Mouse (Mus musculus): ENCODE measurements around the gene Hist1h2ad. TPM values are rescaled to one million over a fixed set of nuclear protein-coding genes. Genes with fewer than 3 reads are reported as not detected.
"Not testable (repeated sequence)": the region's sequence is repeated elsewhere in the genome, so short reads cannot be mapped to it uniquely, and the experiment has no call there.

Gene Hist1h2ad
- total and polyA plus RNA-seq, 2 experiments = 5.4 TPM; not detected in 1

DNA sequence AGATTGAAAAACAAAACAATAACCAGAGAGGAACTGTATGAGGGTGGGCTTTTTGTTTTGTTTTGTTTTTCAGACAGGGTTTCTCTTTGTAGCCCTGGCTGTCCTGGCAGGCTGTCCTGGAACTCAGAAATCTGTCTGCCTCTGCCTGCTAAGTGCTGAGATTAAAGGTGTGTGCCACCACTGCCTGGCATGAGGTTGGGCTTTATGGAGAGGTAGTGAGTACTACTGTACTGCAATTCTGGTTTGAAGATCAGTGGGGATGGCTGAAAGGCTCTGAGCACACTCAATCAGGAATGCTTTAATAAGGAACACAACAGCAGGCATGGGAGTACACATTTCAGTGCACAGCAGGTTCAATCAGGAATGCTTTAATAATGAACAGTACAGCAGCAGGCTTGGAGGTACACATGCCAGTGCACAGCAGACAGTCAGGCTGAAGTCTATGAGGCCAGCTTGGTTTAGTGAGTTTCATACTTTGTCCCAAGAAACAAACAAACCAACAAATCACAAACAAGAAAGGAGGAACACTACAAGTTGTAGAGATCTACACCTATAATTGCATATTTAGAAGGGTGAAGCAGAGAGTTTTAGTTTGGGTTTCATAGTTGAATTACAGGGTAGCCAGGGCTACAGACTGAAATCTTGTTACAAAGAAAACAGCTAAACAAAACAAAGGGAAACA, 9.3 kb downstream of the Hist1h2ad start:
- no peak for TF ChIP-seq CTCF (IDR thresholded peaks at IDR 0.05; ENCODE audit: low read depth, low read length)
- no peak for TF ChIP-seq POLR2A (IDR thresholded peaks at IDR 0.05; ENCODE audit: extremely low read depth, insufficient read depth, low read length)
- Histone ChIP-seq H3K4me3 (ENCODE audit: insufficient read depth, low read depth, low read length) (no peak overlapping the region), H3K27ac (replicated peaks; ENCODE audit: insufficient read depth, low read depth, low read length) (no peak overlapping the region; the same call in 1 of the 2 replicates), H3K27me3 (ENCODE audit: control insufficient read depth, insufficient read depth, low read length) (no peaks in the 10 kb centered on the region), H3K79me2 (ENCODE audit: control insufficient read depth, insufficient read depth, low read length) (no peaks in the 10 kb centered on the region), H3K36me3 (ENCODE audit: control insufficient read depth, insufficient read depth, low read length) (no peaks in the 10 kb centered on the region), H3K4me1 (ENCODE audit: control insufficient read depth, insufficient read depth, low read length) (peaks cover 11% of the 10 kb centered on the region; the same call in 1 of the 2 replicates), H3K9ac (ENCODE audit: low read depth, low read length) (no peak overlapping the region)
- no peak for DNase-seq (ENCODE audit: extremely low read depth, low read depth, low spot score)

DNA sequence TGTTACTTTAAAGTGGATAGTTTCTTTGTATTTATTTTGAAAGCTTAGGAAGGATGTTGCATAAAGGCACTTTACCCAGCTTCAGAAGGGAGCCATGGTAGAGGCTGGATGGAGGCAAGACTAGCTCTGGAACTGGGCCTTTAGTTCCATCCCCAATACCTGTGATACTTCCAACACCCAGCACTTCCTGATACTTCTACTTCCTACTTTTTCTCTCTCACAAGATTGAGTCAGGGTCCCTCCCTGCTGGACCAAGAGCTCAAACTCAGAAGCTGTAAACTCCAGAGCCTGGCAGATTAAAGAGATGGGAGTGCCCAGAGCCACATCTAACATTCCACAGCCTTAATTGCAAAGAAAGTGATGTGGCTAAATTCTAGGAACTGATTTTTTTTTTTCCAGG, 10.2 kb downstream of the Hist1h2ad start:
- no peak overlapping the region for H3K4me3 ChIP-seq (ENCODE audit: insufficient read depth, low read depth, low read length)

DNA sequence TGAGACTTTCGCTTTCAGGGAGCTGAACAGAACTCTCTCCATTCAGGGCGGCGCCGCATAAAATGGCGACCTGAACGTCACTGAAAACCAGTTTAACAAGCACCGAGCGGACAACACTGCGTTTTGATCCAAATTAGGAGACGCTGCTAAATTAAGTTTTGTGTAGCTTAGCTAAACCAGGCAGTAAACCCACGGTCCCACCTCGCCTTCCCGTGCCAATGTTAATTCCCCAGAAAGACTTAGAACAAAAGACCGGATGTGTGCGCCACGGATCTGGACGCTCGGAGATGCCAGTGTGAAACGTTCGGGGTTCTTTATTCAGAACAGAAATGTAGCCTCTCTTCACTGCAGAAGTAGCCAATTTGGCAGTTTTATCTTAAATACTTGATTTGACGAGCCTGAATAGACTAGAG, 10.9 kb downstream of the Hist1h2ad start:
- Histone ChIP-seq H3K27ac (replicated peaks; ENCODE audit: insufficient read depth, low read depth, low read length) (peak overlapping the region; percentile 32), H3K4me3 (ENCODE audit: insufficient read depth, low read depth, low read length) (peak overlapping the region; percentile 43), H3K79me2 (ENCODE audit: control insufficient read depth, insufficient read depth, low read length) (no peaks in the 10 kb centered on the region), H3K4me1 (ENCODE audit: control insufficient read depth, insufficient read depth, low read length) (peaks cover 11% of the 10 kb centered on the region; the same call in 1 of the 2 replicates), H3K36me3 (ENCODE audit: control insufficient read depth, insufficient read depth, low read length) (no peaks in the 10 kb centered on the region), H3K9ac (ENCODE audit: low read depth, low read length) (peak overlapping the region; percentile 54), H3K27me3 (ENCODE audit: control insufficient read depth, insufficient read depth, low read length) (no peaks in the 10 kb centered on the region)
- no peak for TF ChIP-seq POLR2A (IDR thresholded peaks at IDR 0.05; ENCODE audit: extremely low read depth, insufficient read depth, low read length)
- under 1% methylated on average over 21 of the region's 21 CpGs for WGBS
- DNase-seq (ENCODE audit: extremely low read depth, low read depth, low spot score) = peak; percentile 62

More for the DNA sequence above, 10.2 kb downstream of the Hist1h2ad start:
- DNase-seq (ENCODE audit: extremely low read depth, low read depth, low spot score) = no peak
- TF ChIP-seq CTCF (IDR thresholded peaks at IDR 0.05; ENCODE audit: low read depth, low read length) = no peak
- no peak for TF ChIP-seq POLR2A (IDR thresholded peaks at IDR 0.05; ENCODE audit: extremely low read depth, insufficient read depth, low read length)
- peak overlapping the region; percentile 50 for H3K27ac ChIP-seq (replicated peaks; ENCODE audit: insufficient read depth, low read depth, low read length)
- peaks cover 11% of the 10 kb centered on the region; the same call in 1 of the 2 replicates for H3K4me1 ChIP-seq (ENCODE audit: control insufficient read depth, insufficient read depth, low read length)
- no peaks in the 10 kb centered on the region for H3K36me3 ChIP-seq (ENCODE audit: control insufficient read depth, insufficient read depth, low read length)
- no peaks in the 10 kb centered on the region for H3K27me3 ChIP-seq (ENCODE audit: control insufficient read depth, insufficient read depth, low read length)
- H3K79me2 ChIP-seq (ENCODE audit: control insufficient read depth, insufficient read depth, low read length) = no peaks in the 10 kb centered on the region
- no peak overlapping the region for H3K9ac ChIP-seq (ENCODE audit: low read depth, low read length)

DNA sequence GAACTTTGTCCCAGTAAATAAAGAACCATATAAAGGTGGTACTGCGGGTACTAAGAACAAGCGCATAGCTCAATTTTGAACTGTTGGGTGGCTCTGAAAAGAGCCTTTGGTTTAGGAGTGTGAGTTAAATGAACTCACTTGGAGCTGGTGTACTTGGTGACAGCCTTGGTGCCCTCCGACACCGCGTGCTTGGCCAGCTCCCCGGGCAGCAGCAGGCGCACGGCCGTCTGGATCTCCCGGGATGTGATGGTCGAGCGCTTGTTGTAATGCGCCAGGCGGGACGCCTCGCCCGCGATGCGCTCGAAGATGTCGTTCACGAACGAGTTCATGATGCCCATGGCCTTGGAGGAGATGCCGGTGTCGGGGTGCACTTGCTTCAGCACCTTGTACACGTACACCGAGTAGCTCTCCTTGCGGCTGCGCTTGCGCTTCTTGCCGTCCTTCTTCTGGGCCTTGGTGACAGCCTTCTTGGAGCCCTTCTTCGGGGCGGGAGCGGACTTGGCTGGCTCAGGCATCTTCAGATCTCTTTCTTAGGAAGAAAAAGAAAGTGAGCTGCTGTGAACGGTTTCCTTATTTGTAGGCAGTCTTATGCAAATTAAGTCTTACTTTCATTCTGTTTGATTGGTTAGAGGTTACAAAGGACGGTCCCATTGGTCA, 11.4 kb downstream of the Hist1h2ad start:
- H3K4me3 ChIP-seq (ENCODE audit: insufficient read depth, low read depth, low read length) = peak overlapping the region; percentile 72
- peak; percentile 61 for TF ChIP-seq POLR2A (IDR thresholded peaks at IDR 0.05; ENCODE audit: extremely low read depth, insufficient read depth, low read length)
- not testable (repeated sequence) for H3K27me3 ChIP-seq (ENCODE audit: control insufficient read depth, insufficient read depth, low read length); H3K36me3 ChIP-seq (ENCODE audit: control insufficient read depth, insufficient read depth, low read length); H3K79me2 ChIP-seq (ENCODE audit: control insufficient read depth, insufficient read depth, low read length)
- DNase-seq (ENCODE audit: extremely low read depth, low read depth, low spot score) = peak; percentile 95
- H3K27ac ChIP-seq (replicated peaks; ENCODE audit: insufficient read depth, low read depth, low read length) = peak overlapping the region; percentile 68
- peak overlapping the region; percentile 74 for H3K9ac ChIP-seq (ENCODE audit: low read depth, low read length)
- under 1% methylated on average over 33 of the region's 36 CpGs for WGBS
- peaks cover 11% of the 10 kb centered on the region; the same call in 1 of the 2 replicates for H3K4me1 ChIP-seq (ENCODE audit: control insufficient read depth, insufficient read depth, low read length)

DNA sequence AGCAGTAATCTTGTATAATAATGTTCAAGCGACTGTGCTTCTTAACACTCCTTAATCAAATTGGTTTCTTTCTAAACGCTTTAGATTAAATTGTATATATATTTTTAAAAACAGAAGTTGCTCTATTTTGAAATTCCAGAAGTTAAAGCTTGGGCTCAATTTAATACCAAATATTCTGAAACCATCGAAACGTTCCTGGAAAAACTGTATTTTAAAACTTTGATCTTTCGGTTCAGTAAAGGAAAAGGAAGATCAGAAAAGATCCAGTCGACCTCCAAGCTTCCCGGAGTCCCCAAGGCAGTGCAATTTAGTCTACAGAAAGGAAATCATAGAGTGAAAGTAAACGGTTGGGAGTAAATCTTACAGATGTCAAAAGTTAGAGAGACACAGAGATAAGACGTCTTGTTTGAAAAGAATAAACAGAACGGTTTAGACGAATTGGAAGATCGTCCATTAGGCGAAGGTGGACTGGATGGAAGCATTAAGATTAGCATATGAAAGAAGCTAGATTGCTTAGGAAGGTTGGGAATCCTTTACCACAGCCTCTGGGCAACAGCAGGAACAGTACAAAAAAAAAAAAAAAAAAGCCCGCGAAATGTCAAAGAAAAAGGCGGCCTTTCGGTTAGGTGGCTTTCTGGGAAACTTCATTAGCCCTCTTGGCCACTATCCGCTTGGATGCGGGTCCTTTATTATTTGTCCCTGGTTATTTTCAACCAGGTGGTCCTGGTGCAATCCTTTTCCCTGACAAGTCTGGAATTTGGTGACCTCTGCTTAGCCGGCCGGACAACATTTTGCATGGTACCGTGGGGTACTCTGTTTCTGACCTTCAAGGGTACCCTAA, 12.1 kb downstream of the Hist1h2ad start:
- Histone ChIP-seq H3K27ac (replicated peaks; ENCODE audit: insufficient read depth, low read depth, low read length) (peak overlapping the region; percentile 35), H3K36me3 (ENCODE audit: control insufficient read depth, insufficient read depth, low read length) (no peaks in the 10 kb centered on the region), H3K9ac (ENCODE audit: low read depth, low read length) (peak overlapping the region; percentile 54; the same call in 1 of the 2 replicates), H3K4me3 (ENCODE audit: insufficient read depth, low read depth, low read length) (peak overlapping the region; percentile 72), H3K4me1 (ENCODE audit: control insufficient read depth, insufficient read depth, low read length) (peaks cover 11% of the 10 kb centered on the region; the same call in 1 of the 2 replicates), H3K79me2 (ENCODE audit: control insufficient read depth, insufficient read depth, low read length) (no peaks in the 10 kb centered on the region), H3K27me3 (ENCODE audit: control insufficient read depth, insufficient read depth, low read length) (no peaks in the 10 kb centered on the region)
- no peak for DNase-seq (ENCODE audit: extremely low read depth, low read depth, low spot score)
- no peak for TF ChIP-seq CTCF (IDR thresholded peaks at IDR 0.05; ENCODE audit: low read depth, low read length)
- no peak for TF ChIP-seq POLR2A (IDR thresholded peaks at IDR 0.05; ENCODE audit: extremely low read depth, insufficient read depth, low read length)
- 2% methylated on average over 22 of the region's 22 CpGs for WGBS
